Mouse (Mus musculus): ENCODE results near the gene Slc6a8.
A peak's percentile ranks its signal among the peaks of the same experiment; 100 is the strongest.

Gene Slc6a8

GRCm38 (mm10) chrX:73685629-73686028, 12.7 kb downstream of the Slc6a8 start:
- DNase-seq: no peak

GRCm38 (mm10) chrX:73690917-73691629, 18.1 kb downstream of the Slc6a8 start:
- peak; percentile 26 for DNase-seq

DNA sequence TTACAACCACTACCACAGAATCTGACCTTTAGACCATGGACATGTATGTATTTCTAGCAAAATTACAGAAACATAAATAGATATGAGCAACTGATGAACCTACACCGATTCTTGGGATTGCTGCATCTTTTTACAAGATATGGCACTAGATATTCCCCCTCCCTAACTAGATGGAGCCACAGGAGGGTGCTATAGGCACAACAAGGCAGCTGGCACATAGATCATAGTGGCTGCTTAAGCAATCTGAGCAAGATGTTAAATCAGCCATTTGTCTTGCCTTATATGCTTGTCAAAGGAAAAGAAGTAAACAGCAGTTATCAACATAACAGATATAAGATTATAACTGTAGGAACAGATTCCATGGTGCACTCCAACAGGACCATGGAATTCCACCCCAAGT, 27.5 kb downstream of the Slc6a8 start:
- no peak for DNase-seq

GRCm38 (mm10) chrX:73715476-73716108, 42.6 kb downstream of the Slc6a8 start:
- no peak for DNase-seq

GRCm38 (mm10) chrX:73716109-73716661, 43.2 kb downstream of the Slc6a8 start, which contains the start of the genes Bcap31 and Abcd1:
Gene Bcap31, minus strand, starts transcription at chrX:73716175.
Gene Abcd1, plus strand, starts transcription at chrX:73716597.
- peak; percentile 88 for DNase-seq

- DNase-seq: peak; percentile 11
Measured at GRCm38 (mm10) chrX:73716709-73717545, 44.0 kb downstream of the Slc6a8 start.

DNA sequence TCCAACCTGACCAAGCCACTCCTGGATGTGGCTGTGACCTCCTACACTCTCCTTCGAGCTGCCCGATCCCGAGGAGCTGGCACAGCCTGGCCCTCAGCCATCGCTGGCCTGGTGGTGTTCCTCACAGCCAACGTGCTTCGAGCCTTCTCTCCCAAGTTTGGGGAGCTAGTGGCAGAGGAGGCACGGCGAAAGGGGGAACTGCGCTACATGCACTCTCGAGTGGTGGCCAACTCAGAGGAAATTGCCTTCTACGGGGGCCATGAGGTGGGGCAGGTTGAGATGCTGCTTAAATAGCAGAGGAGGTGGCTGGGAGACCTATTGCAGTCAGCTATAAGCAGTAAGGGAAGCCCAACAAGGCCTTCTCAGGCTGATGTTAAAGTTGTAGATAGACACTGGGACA, 44.7 kb downstream of the Slc6a8 start:
- no peak for DNase-seq

DNA sequence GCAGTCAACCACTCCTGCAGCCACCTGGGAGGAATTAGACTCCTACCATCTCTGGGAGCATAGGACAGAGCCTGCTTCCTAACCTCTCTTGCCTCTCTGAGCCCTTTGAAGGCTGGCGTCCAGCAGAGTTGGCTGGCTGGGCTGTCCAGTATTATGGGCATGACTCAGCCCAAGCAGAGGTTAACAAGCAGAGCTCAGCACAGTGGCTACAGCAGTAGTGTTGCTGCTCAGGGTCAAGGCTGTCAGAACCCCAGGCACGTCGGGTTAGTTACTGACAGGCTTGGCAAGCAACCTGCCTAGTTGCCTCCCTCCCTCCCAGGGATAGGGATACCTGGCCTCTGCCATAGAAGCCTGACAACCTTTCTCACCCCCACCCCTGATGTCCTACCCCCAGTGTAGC, 45.3 kb downstream of the Slc6a8 start:
- no peak for DNase-seq

- DNase-seq: no peak
Measured at GRCm38 (mm10) chrX:73718686-73719362, 45.9 kb downstream of the Slc6a8 start.

DNA sequence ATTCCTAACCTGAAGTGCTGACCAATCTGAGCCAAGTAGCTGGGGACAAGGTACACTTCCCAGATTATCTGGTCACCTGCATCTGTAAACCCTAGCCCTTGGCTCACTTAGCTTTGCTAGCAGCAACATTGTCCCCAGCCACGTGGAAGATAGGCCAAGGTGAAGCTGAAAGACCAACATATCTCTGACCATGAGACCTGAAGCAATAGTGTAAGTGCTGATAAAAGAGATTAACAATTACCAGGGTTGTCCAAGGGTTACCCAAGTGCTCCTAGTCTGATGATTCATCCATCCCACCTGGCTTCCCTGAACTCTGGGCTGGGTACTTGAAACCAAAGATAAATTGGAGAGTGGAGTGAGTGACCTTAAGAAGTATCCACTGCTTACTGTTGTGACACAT, 58.0 kb downstream of the Slc6a8 start:
- DNase-seq: no peak

All from right cerebral cortex, adult 18-20 months (tissue).